Mouse (Mus musculus): ENCODE data around the gene Gstt1. TPM values are rescaled to one million over a fixed set of nuclear protein-coding genes. Genes with fewer than 3 reads are reported as not detected.
A peak's percentile ranks its signal among the peaks of the same experiment; 100 is the strongest.
"Not testable (repeated sequence)": the region's sequence is repeated elsewhere in the genome, so short reads cannot be mapped to it uniquely, and the experiment has no call there.

The Gstt1 gene
- total RNA-seq (2018; cell fraction: chromatin; rRNA removed): 1 to 10 TPM in 6 of 26 experiments, under 1 TPM in 5, not detected in 15; 0.58 to 5.4 (median 1.6) TPM
- 1 to 10 TPM in 19 of 26 experiments, under 1 TPM in 7; 0.65 to 5.7 (median 2.0) TPM for total RNA-seq (2018; cell fraction: cytosol; rRNA removed)
- 1 to 10 TPM in 12 of 26 experiments, under 1 TPM in 2, not detected in 12; 0.76 to 5.9 (median 2.6) TPM for total RNA-seq (2018; cell fraction: nucleus; rRNA removed)
- 0.27 to 1.5 TPM (median 0.67 TPM) in 3 replicates for polyA plus RNA-seq (2018)

DNA sequence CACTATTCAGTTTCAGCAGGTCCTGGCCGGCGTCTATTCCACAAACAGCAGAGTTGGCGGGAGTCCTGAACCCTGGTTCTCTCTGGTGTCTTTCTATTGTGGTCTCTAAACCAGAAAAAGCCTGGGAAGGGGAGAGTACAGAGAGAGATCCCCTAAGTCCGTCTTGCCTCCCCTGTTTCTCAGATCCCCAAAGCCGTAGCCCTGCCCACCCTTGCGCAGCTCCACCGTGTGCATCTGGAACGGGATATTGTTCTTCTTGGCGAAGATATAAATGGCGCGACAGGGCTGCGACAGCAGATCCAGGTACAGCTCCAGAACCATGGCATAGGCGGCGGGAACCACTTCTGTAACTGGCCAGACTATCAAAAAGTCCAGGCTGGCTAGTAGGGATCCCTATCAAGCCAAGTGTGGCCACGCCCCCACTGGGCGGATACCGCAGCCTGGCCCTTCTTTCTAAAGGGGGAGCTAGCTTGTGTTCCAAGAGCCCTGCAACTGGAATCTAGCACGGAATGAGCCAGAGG is at the start of gene Gstt1:
Gstt1 (minus strand) TSS at position 409 of the 521 bp plus-strand sequence.
- peak within 1 kb of the TSS; percentile 43 for H3K4me3 ChIP-seq (ENCODE audit: inconsistent target)
- no peaks in the 10 kb centered on the region for H3K36me3 ChIP-seq (ENCODE audit: inconsistent target)
- WGBS (ENCODE audit: missing documents): 4% methylated on average over 18 of the region's 18 CpGs
- no peak within 1 kb of the TSS for H3K27ac ChIP-seq
- no peaks in the 10 kb centered on the region for H3K79me2 ChIP-seq (ENCODE audit: inconsistent target)

DNA sequence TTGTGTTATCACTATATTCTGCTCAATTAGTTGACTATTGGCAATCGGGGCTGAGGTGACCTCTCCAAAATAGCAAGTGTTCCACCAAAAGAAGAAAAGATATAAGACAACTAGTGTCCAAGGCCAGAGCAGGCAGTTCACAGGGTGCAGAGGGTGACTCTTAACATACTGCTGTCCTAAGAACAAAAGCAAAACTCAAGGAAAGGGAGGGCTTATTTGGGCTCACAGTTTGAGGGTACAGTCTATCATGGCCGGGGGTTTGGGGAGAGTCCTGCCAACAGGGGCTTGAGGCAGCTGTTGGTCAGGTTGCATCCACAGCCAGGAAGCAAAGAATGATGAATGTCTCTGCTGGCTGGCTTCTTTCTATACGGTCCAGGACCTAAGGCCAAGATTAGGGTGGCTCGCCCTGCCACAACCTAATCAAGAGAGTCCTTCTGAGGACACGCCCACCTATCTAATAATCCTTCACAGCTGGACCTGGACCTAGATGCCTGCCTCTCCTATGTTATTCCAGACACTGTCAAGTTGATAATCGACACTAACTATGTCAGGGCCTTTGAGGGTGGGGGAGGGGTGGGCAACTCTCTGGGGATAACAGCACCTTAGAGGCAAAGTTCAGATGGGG is 47.0 kb upstream of the Gstt1 start:
- Histone ChIP-seq H3K27ac (no peak overlapping the region), H3K79me2 (ENCODE audit: inconsistent target) (no peaks in the 10 kb centered on the region), H3K4me3 (ENCODE audit: inconsistent target) (no peak overlapping the region), H3K36me3 (ENCODE audit: inconsistent target) (no peaks in the 10 kb centered on the region)
- WGBS (ENCODE audit: missing documents): 90% methylated on average over 6 of the region's 6 CpGs

DNA sequence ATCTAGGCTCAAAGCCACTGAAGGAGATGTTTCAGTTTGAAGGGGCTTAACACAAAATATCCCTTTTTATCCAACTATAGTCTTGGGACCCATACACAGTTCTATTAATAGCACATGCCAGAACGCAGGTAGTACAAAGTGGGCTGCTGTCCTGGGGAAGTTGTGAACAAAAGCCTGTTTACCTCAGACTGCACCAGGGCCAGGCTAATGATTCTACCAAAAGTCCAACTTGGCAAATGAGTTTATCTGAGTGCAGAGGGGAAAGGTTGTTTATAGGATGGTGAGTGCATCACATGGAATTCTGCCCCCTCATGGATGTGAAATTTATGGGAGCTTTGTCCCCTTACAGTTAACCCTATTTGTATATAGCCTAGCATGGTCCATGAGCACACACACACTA is 46.4 kb upstream of the Gstt1 start:
- Histone ChIP-seq H3K4me3 (ENCODE audit: inconsistent target) (no peak overlapping the region), H3K79me2 (ENCODE audit: inconsistent target) (no peaks in the 10 kb centered on the region), H3K27ac (no peak overlapping the region), H3K36me3 (ENCODE audit: inconsistent target) (no peaks in the 10 kb centered on the region)
- WGBS (ENCODE audit: missing documents): 75% methylated on average over 1 of the region's 1 CpGs

DNA sequence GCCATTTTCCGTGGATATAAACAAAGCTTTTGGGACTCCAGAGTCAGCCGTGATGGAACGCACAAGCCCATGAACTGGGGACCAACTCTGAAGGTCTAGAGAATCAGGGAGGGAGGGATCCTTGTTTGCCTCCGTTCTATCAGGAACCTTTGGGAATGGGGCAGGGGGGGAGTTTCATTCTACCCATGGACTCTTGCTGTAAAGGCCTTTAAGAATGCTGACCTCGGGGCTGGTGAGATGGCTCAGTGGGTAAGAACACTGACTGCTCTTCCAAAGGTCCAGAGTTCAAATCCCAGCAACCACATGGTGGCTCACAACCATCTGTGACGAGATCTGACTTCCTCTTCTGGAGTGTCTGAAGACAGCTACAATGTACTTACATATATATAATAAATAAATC is 45.5 kb upstream of the Gstt1 start:
- not testable (repeated sequence) for H3K36me3 ChIP-seq (ENCODE audit: inconsistent target); H3K4me3 ChIP-seq (ENCODE audit: inconsistent target); H3K79me2 ChIP-seq (ENCODE audit: inconsistent target); H3K27ac ChIP-seq
- 88% methylated on average over 5 of the region's 6 CpGs for WGBS (ENCODE audit: missing documents)

DNA sequence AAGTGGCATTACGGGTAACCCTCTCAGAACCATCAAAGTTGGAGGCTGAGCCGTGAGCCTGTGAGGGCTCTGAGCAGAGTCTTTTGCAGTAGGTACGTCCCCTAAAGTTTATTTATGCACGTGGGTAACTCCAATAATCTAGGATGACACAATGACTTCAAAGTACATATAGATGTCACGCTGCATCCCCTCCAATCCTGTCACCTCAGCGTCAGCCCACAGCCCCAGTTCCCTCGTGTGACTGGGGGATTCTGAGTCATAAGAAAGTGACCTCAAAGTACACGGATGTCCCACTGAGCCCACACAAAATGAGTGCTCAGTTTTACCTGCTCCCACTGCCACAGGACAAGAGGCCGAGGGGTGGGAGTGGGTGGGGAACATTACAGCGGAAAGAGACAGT is 40.7 kb upstream of the Gstt1 start:
- Histone ChIP-seq H3K4me3 (ENCODE audit: inconsistent target) (no peak overlapping the region), H3K36me3 (ENCODE audit: inconsistent target) (no peaks in the 10 kb centered on the region), H3K79me2 (ENCODE audit: inconsistent target) (no peaks in the 10 kb centered on the region), H3K27ac (no peak overlapping the region)
- 91% methylated on average over 10 of the region's 10 CpGs for WGBS (ENCODE audit: missing documents)

DNA sequence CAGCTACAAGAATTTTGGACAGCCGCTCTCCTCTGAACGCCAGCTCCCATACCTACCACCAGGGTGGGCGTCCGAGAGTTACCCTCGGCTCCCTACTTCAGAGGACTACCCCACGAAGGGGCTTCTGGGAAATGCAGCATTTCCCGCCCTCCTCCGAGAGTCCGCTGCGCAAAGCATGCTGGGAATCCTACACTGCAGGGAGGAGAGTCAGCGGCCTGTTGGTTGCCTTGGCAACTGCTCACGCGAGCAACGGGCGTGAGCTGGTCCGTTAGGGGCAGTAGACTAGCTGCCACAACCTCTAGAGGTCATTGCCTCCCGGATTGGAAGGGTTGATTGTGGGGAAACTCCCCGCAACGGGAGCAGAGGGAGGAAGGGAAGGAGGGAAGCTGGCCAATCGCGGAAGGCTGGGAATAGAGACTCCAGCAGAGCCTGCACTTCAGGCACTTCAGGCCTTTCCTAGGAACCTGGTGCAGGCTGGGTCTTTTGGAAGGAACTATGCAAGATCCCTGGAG is 38.9 kb upstream of the Gstt1 start, which contains the start of gene Gstt2:
Gstt2 (minus strand) TSS at position 177 of the 512 bp plus-strand sequence.
- 3% methylated on average over 18 of the region's 21 CpGs for WGBS (ENCODE audit: missing documents)
- Histone ChIP-seq H3K4me3 (ENCODE audit: inconsistent target) (peak within 1 kb of the TSS; percentile 77), H3K79me2 (ENCODE audit: inconsistent target) (no peaks in the 10 kb centered on the region), H3K27ac (peak within 1 kb of the TSS; percentile 85), H3K36me3 (ENCODE audit: inconsistent target) (no peaks in the 10 kb centered on the region)

DNA sequence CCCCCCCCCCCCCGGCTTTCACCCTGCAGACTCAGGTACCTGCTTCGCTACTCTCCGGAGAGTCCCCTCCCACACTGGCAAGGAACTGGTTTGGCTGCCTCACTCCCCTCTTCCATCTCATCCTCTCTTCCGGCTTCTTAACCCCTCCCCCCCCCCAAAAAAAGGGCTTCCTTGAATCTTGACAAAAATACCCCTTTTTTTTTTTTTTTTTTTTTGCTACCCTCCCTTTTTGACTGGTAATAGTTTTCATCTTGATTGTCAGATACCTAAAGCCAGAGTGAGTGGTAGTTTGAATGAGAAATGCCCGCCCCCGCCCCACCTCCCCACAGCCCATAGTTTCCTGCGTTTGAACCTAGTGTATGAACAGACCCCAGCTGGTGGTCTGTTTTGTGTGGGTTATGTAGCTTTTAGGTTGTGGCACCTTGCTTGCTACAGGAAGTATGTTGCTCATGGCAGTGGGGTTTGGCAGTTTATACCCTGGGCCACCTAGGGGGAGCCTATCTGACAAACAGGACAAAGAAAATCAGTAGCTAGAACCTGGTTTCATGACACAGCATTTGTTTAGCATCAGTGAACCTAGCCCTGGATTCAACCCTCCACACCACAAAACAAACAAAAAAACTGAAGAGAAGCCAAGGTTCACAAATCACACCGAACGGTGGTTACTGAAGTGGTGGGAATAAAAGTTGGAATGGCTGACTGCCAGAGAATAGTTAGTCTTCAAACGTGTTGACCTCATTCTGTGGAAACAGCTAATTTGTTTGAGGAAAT is 37.6 kb upstream of the Gstt1 start:
- H3K79me2 ChIP-seq (ENCODE audit: inconsistent target): no peaks in the 10 kb centered on the region
- no peaks in the 10 kb centered on the region for H3K36me3 ChIP-seq (ENCODE audit: inconsistent target)
- H3K27ac ChIP-seq: peak overlapping the region; percentile 85
- WGBS (ENCODE audit: missing documents): 8% methylated on average over 6 of the region's 10 CpGs
- peak overlapping the region; percentile 77 for H3K4me3 ChIP-seq (ENCODE audit: inconsistent target)

DNA sequence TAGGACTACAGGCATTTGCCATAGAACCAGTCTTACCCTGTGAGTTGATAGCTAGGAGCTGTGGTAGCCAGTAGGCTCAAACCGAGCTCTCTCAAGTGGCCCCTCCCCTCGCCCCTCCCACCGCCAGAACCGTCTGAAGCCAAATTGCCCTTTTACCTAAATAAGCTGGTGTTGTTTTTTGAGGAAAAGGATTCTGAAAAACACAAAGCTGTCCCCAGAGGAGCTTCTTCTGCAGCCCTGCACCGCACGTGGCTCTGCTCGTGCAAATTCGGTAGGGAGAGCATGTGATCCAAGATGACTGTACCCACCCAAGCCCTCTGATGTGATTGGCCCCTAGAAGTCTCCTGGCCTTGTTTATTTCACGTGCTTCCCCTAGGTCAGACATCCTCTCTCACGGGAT is 36.9 kb upstream of the Gstt1 start:
- Histone ChIP-seq H3K36me3 (ENCODE audit: inconsistent target) (no peaks in the 10 kb centered on the region), H3K27ac (peak overlapping the region; percentile 85), H3K79me2 (ENCODE audit: inconsistent target) (no peaks in the 10 kb centered on the region), H3K4me3 (ENCODE audit: inconsistent target) (peak overlapping the region; percentile 77)
- WGBS (ENCODE audit: missing documents): 0% methylated on average over 10 of the region's 10 CpGs

DNA sequence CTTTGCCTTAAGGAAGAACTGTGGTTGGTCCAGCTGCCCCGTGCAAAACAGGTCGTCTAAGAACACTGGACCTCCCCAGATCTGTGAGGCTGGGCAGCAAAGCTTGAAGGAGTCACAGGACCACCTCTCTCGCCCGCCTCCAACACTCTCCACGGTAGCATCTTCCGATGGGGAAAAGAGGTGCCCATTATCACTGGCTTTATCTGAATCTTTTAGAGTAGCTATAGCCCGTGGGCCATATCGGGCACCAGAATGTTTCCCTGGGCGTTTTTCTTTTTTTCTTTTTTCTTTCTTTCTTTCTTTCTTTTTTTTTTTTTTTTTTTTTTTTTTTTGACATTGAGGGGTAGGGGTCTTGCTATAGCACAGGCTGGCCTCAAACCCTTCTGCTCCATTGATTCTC is 36.3 kb upstream of the Gstt1 start:
- 7% methylated on average over 9 of the region's 9 CpGs for WGBS (ENCODE audit: missing documents)
- Histone ChIP-seq H3K27ac (peak overlapping the region; percentile 85), H3K79me2 (ENCODE audit: inconsistent target) (no peaks in the 10 kb centered on the region)

DNA sequence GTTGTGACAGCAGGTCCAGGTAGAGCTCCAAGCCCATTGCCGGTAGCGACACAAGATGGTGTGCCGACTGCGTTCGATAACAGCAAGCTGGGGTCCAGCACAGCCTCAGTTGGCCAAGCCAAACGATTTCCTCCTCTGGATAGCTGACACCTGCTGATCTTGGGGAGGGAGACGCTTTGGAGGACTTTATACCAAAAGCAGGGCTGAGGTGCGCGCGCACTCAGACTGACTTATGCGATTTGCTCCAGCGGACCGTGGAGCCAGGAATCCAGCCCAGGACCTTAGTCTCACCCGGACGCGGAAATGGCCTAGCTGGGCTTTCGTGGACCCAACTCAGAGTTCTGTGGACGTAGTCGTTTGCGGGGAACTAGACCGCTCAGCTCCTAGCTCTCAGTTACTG is 35.9 kb upstream of the Gstt1 start:
- 6% methylated on average over 21 of the region's 21 CpGs for WGBS (ENCODE audit: missing documents)

More for the DNA sequence above, 36.3 kb upstream of the Gstt1 start:
- Histone ChIP-seq H3K4me3 (ENCODE audit: inconsistent target) (peak overlapping the region; percentile 77), H3K36me3 (ENCODE audit: inconsistent target) (no peaks in the 10 kb centered on the region)

DNA sequence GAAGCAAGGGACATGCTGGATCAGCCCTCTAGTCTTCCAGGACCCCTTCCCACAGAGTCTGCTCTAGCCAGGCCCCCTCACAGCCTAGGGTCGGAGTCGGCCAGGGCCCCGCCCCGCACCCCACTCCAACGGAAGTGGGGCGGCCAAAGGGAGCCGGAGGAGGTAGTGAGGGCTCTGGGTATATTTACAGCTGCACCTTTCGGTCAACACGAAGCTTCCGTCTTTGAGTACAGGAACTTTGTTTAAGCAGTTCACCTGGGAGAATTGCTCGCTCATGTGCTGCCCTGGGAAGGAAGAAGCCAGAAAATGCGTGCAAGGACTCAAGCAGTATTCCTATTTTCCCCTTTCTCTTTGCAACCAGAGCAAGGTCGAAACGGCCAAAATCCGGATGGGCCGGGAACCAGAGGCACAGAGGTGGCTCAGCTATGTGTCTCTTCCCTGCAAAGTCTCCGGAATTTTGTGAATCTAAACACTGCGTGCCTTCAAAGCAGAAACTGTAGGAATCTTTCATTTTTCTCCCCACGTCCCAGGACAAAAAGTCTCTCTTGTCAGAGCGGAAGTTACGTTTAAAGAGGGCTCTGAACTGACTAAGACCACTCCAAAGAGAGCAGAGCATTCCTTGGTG is 35.2 kb upstream of the Gstt1 start:
- H3K27ac ChIP-seq: no peak overlapping the region

More for the DNA sequence above, 35.9 kb upstream of the Gstt1 start:
- H3K27ac ChIP-seq: peak overlapping the region; percentile 85
- peak overlapping the region; percentile 77 for H3K4me3 ChIP-seq (ENCODE audit: inconsistent target)
- no peaks in the 10 kb centered on the region for H3K36me3 ChIP-seq (ENCODE audit: inconsistent target)
- H3K79me2 ChIP-seq (ENCODE audit: inconsistent target): no peaks in the 10 kb centered on the region

DNA sequence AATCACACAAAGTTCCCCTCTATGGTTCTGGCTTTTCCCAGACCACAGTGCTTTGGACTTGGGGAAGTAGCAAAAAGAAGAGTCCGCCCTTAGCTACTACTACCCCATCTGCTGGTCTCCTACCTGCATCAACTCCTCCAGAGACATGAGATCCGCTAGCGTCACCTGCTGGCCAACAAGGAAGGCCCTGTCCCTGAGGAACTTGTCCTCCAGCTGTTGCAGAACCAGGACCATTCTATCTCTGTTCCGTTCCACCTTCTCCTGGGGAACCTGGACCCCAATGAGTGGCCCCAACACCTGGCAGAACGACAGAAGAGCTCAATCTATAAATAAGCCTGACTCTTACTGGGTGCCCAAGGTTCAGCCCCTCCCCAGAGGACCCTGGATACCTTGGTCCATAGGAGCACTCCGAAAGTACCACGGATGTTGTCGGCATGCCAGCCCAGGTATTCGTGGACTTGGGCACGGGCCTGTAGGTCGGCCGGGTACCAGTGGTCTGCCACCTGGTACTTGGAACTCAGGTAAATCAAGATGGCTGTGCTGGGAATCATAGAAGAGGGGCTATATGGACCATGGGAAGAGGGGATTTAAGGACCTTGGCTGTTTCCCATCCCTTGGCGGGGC is 34.0 kb upstream of the Gstt1 start:
- WGBS (ENCODE audit: missing documents): 62% methylated on average over 13 of the region's 13 CpGs
- Histone ChIP-seq H3K79me2 (ENCODE audit: inconsistent target) (no peaks in the 10 kb centered on the region), H3K27ac (no peak overlapping the region), H3K36me3 (ENCODE audit: inconsistent target) (no peaks in the 10 kb centered on the region), H3K4me3 (ENCODE audit: inconsistent target) (no peak overlapping the region)

More for the DNA sequence above, 35.2 kb upstream of the Gstt1 start:
- Histone ChIP-seq H3K79me2 (ENCODE audit: inconsistent target) (no peaks in the 10 kb centered on the region), H3K4me3 (ENCODE audit: inconsistent target) (peak overlapping the region; percentile 77), H3K36me3 (ENCODE audit: inconsistent target) (no peaks in the 10 kb centered on the region)
- WGBS (ENCODE audit: missing documents): 26% methylated on average over 21 of the region's 21 CpGs

DNA sequence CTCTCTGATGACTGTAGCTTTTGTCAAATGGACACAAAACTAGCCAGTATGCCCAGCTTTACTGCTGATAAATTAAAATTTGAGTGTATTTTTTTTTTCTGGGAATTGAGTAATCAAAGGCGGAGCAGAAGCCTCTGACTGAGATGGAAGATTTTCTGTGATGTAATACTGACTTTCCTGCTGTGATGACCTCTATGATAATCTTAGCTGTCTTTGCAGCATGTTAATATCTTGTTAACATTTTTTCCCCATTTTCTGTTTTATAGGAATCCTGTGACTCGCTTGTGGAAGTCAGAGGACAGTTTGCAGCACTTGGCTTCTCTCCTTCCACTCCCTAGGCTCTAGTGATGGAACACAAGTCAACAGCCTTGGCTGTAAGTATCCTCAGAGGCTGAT is 31.9 kb upstream of the Gstt1 start:
- H3K4me3 ChIP-seq (ENCODE audit: inconsistent target): no peak overlapping the region
- no peaks in the 10 kb centered on the region for H3K36me3 ChIP-seq (ENCODE audit: inconsistent target)
- 83% methylated on average over 2 of the region's 2 CpGs for WGBS (ENCODE audit: missing documents)
- H3K79me2 ChIP-seq (ENCODE audit: inconsistent target): no peaks in the 10 kb centered on the region
- no peak overlapping the region for H3K27ac ChIP-seq
